Mouse (Mus musculus) CH12.LX (cell line): ENCODE data around the gene Ttc22. TPM values are rescaled to one million over a fixed set of nuclear protein-coding genes. Genes with fewer than 3 reads are reported as not detected.

ENCODE experiments used
- DNase-seq: peaks from one replicate; pipeline ENCODE4 v3.0.0-alpha.2; 2013; ENCODE audit errors: extremely low read depth
- H3K27ac ChIP-seq: 2 replicates; pipeline ENCODE4 v1.5.1; 2012; ENCODE audit warnings: low read depth, mild to moderate bottlenecking, control low read depth, moderate library complexity; ENCODE audit not compliant: insufficient read depth
- H3K27me3 ChIP-seq: replicated peaks from 2 replicates; pipeline ENCODE3; 2012; ENCODE audit warnings: inconsistent platforms
- H3K36me3 ChIP-seq, 2 experiments: replicated peaks in 1 of 2; 2 replicates each; pipeline versions ENCODE3 to v1.6.1; 2012; ENCODE audit warnings: inconsistent platforms in 1 of 2, low read length in 1 of 2, mild to moderate bottlenecking in 1 of 2, mixed read lengths in 1 of 2, moderate library complexity in 1 of 2; ENCODE audit not compliant: control insufficient read depth in 1 of 2, insufficient read depth in 1 of 2
- H3K4me1 ChIP-seq, 2 experiments: 2 replicates each; pipeline ENCODE4 v1.6.1; 2012; ENCODE audit warnings: inconsistent platforms in 1 of 2, moderate library complexity in 1 of 2; ENCODE audit not compliant: insufficient read depth in 2 of 2, control insufficient read depth in 1 of 2
- H3K4me2 ChIP-seq: 2 replicates; pipeline ENCODE4 v1.6.1; 2012; ENCODE audit warnings: low read depth, mild to moderate bottlenecking, control low read depth; ENCODE audit not compliant: poor library complexity, insufficient read depth, severe bottlenecking
- H3K4me3 ChIP-seq, 3 experiments: fragments of 150-350 bp in 1 of 3; sonication (generic) in 1 of 3; replicated peaks in 1 of 3; 2 replicates each; pipeline versions ENCODE3 to v1.5.1; 2011 to 2012; ENCODE audit warnings: low read depth in 2 of 3, low read length in 2 of 3, mild to moderate bottlenecking in 2 of 3, moderate library complexity in 2 of 3, control low read depth in 1 of 3, improper control_type of control experiment in 1 of 3, inconsistent platforms in 1 of 3, mixed read lengths in 1 of 3; ENCODE audit not compliant: poor library complexity in 1 of 3
- H3K79me2 ChIP-seq: replicated peaks from 2 replicates; pipeline ENCODE4 v1.6.1; 2012; ENCODE audit warnings: mild to moderate bottlenecking, moderate library complexity; ENCODE audit not compliant: control insufficient read depth, poor library complexity, insufficient read depth, severe bottlenecking; ENCODE audit errors: extremely low read depth
- H3K9ac ChIP-seq: 2 replicates; pipeline ENCODE4 v1.6.1; 2012; ENCODE audit warnings: low read depth, mild to moderate bottlenecking, control low read depth, moderate library complexity; ENCODE audit not compliant: insufficient read depth
- H3K9me3 ChIP-seq: replicated peaks from 2 replicates; pipeline ENCODE3; 2012; ENCODE audit warnings: low read length, inconsistent platforms, mixed read lengths
- BHLHE40 ChIP-seq: IDR thresholded peaks from 2 replicates; pipeline ENCODE4 v1.6.1; 2011; ENCODE audit warnings: mild to moderate bottlenecking, low read depth, low read length, improper control_type of control experiment
- CHD2 ChIP-seq: IDR thresholded peaks from 2 replicates; pipeline ENCODE4 v1.6.1; 2011; ENCODE audit warnings: low read length, improper control_type of control experiment
- E2F4 ChIP-seq: IDR thresholded peaks from 2 replicates; pipeline ENCODE4 v1.6.1; 2011; ENCODE audit warnings: low read depth, low read length, improper control_type of control experiment; ENCODE audit not compliant: insufficient replicate concordance
- ELF1 ChIP-seq: IDR thresholded peaks from 2 replicates; pipeline ENCODE4 v1.6.1; 2014; ENCODE audit warnings: low read depth, mild to moderate bottlenecking, inconsistent platforms, low read length, improper control_type of control experiment
- ETS1 ChIP-seq: conservative IDR thresholded peaks from 2 replicates; pipeline ENCODE4 v1.6.1; 2012; ENCODE audit warnings: low read depth, mild to moderate bottlenecking, inconsistent platforms, low read length, improper control_type of control experiment, moderate library complexity
- GABPA ChIP-seq: IDR thresholded peaks from 2 replicates; pipeline ENCODE4 v1.6.1; 2012; ENCODE audit warnings: low read depth, low read length, improper control_type of control experiment, inconsistent platforms; ENCODE audit not compliant: insufficient replicate concordance
- IRF4 ChIP-seq: IDR thresholded peaks from 2 replicates; pipeline ENCODE4 v1.6.1; 2014; ENCODE audit warnings: low read depth, mild to moderate bottlenecking, inconsistent platforms, low read length, improper control_type of control experiment
- JUND ChIP-seq: conservative IDR thresholded peaks from 2 replicates; pipeline ENCODE4 v1.6.1; 2011; ENCODE audit warnings: low read depth, low read length, improper control_type of control experiment
- MAFK ChIP-seq: IDR thresholded peaks from 2 replicates; pipeline ENCODE4 v1.6.1; 2011; ENCODE audit warnings: low read length, improper control_type of control experiment; ENCODE audit not compliant: insufficient replicate concordance
- MAX ChIP-seq: IDR thresholded peaks from 2 replicates; pipeline ENCODE4 v1.6.1; 2011; ENCODE audit warnings: low read length, improper control_type of control experiment
- MAZ ChIP-seq: IDR thresholded peaks from 2 replicates; pipeline ENCODE4 v1.6.1; 2012; ENCODE audit warnings: low read depth, mild to moderate bottlenecking, inconsistent platforms, low read length, improper control_type of control experiment, moderate library complexity
- MXI1 ChIP-seq: IDR thresholded peaks from 2 replicates; pipeline ENCODE4 v1.6.1; 2011; ENCODE audit warnings: mild to moderate bottlenecking, low read depth, low read length, improper control_type of control experiment
- MYC ChIP-seq: IDR thresholded peaks from 2 replicates; pipeline ENCODE4 v1.6.1; 2011; ENCODE audit warnings: low read depth, mild to moderate bottlenecking, improper control_type of control experiment, low read length
- NELFE ChIP-seq: IDR thresholded peaks from 2 replicates; pipeline ENCODE4 v1.6.1; 2011; ENCODE audit warnings: low read depth, low read length, improper control_type of control experiment
- NRF1 ChIP-seq: IDR thresholded peaks from 2 replicates; pipeline ENCODE4 v1.6.1; 2014; ENCODE audit warnings: low read depth, mild to moderate bottlenecking, inconsistent platforms, low read length, improper control_type of control experiment, moderate library complexity
- POLR2AphosphoS2 ChIP-seq: IDR thresholded peaks from 2 replicates; pipeline ENCODE4 v1.6.1; 2011; ENCODE audit warnings: low read depth, low read length, improper control_type of control experiment
- SIN3A ChIP-seq: IDR thresholded peaks from 2 replicates; pipeline ENCODE4 v1.6.1; 2012; ENCODE audit warnings: low read length, improper control_type of control experiment, inconsistent platforms
- SMC3 ChIP-seq: IDR thresholded peaks from 2 replicates; pipeline ENCODE4 v1.6.1; 2011; ENCODE audit warnings: low read depth, low read length, improper control_type of control experiment
- TBP ChIP-seq: conservative IDR thresholded peaks from 2 replicates; pipeline ENCODE4 v1.6.1; 2011; ENCODE audit warnings: low read depth, low read length, improper control_type of control experiment
- TCF12 ChIP-seq: IDR thresholded peaks from 2 replicates; pipeline ENCODE4 v1.6.1; 2014; ENCODE audit warnings: low read depth, mild to moderate bottlenecking, inconsistent platforms, low read length, improper control_type of control experiment
- USF1 ChIP-seq: IDR thresholded peaks from 2 replicates; pipeline ENCODE4 v1.6.1; 2014; ENCODE audit warnings: low read depth, mild to moderate bottlenecking, inconsistent platforms, low read length, improper control_type of control experiment
- USF2 ChIP-seq: conservative IDR thresholded peaks from 2 replicates; pipeline ENCODE4 v1.6.1; 2011; ENCODE audit warnings: low read depth, low read length, improper control_type of control experiment
- ZC3H11A ChIP-seq: IDR thresholded peaks from 2 replicates; pipeline ENCODE4 v1.6.1; 2012; ENCODE audit warnings: low read depth, mild to moderate bottlenecking, inconsistent platforms, low read length, improper control_type of control experiment
- ZKSCAN1 ChIP-seq: IDR thresholded peaks from 2 replicates; pipeline ENCODE4 v1.6.1; 2012; ENCODE audit warnings: low read depth, inconsistent platforms, low read length, improper control_type of control experiment, borderline replicate concordance
- ZMIZ1 ChIP-seq: IDR thresholded peaks from 2 replicates; pipeline ENCODE4 v1.6.1; 2012; ENCODE audit warnings: low read depth, mild to moderate bottlenecking, inconsistent platforms, low read length, improper control_type of control experiment
- dilution Hi-C: fragments of 300-500 bp; cut with MboI; formaldehyde crosslinking; loops from 2 replicates; pipeline ENCODE4 v1.14.3; 2020; ENCODE audit warnings: low sequenced_read_pairs; ENCODE audit not compliant: extremely low pct_unique_long_range_greater_than_20kb, extremely low pct_ligation_motif_present
- in situ Hi-C: fragments of 300-500 bp; cut with MboI; formaldehyde crosslinking; loops from 3 replicates; pipeline ENCODE4 v1.14.3; 2019; ENCODE audit warnings: low sequenced_read_pairs, low pct_ligation_motif_present, low pct_unique_long_range_greater_than_20kb, mixed read lengths
- polyA plus RNA-seq: library from polyadenylated mRNA; unstranded; fragments of >175 nt; gene quantifications from 2 replicates; pipeline ENCODE4 v1.2.1, GENCODE M21; 2012; ENCODE audit warnings: low read depth; ENCODE audit not compliant: insufficient read length
- total RNA-seq, 2 experiments: library from RNA; depleted of rRNA; stranded (reverse); fragments of 300-350 nt in 1 of 2; fragments of >200 nt in 1 of 2; gene quantifications; 2 replicates each; pipeline ENCODE4 v1.2.3; 2012 to 2014

The Ttc22 gene
- total RNA-seq (2012; rRNA removed) = not detected in 2 replicates
- not detected in 2 replicates for total RNA-seq (2014; rRNA removed)
- polyA plus RNA-seq = not detected in 2 replicates

DNA sequence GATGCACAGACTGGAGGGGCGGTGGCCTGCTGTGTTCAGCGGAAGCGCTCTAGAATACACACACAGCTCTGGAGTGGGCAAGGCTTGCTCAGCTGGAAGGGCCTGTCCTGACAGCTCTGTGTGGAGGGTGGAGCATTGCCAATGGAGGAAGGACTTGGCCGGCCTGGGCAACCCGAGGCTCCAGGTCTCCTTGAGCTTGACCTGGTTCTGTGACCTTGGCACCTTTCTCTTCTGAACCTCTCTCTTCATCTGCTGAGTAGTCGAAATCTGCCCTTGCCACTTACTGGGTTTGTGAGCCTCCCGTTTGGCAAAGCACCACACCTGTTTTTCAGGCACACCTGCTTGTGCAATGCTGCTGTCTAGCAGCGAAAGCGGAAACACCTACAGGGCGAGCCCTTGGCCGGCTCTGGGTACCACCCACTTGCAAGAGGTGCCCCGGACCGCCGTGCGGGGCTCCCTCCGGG is at the start of gene Ttc22:
TSS of gene Ttc22 (plus strand) at position 403 of the 464 bp plus-strand sequence.
- Histone ChIP-seq H3K9me3 (no peaks in the 10 kb centered on the region), H3K36me3 (no peaks in the 10 kb centered on the region), H3K4me3 (no peak within 1 kb of the TSS), H3K27ac (no peak within 1 kb of the TSS), H3K4me1 (peaks cover under 1 to 2% of the 10 kb centered on the region in 2 experiments; a peak in 1 of 4 replicates), H3K79me2 (no peaks in the 10 kb centered on the region), H3K9ac (no peak within 1 kb of the TSS), H3K4me2 (0 out of 2 replicates have a peak within 1 kb of the TSS, but pooled peaks have one; percentile 47), H3K27me3 (peaks cover 52% of the 10 kb centered on the region)
- TF ChIP-seq NRF1 = no peak
- no peak for TF ChIP-seq ZMIZ1
- no peak for TF ChIP-seq ZKSCAN1
- TF ChIP-seq USF2 = no peak
- no peak for TF ChIP-seq MAX
- TF ChIP-seq MXI1 = no peak
- TF ChIP-seq TBP = no peak
- no peak for TF ChIP-seq MYC
- TF ChIP-seq POLR2AphosphoS2 = no peak
- TF ChIP-seq E2F4 = no peak
- no peak for TF ChIP-seq ETS1
- TF ChIP-seq SIN3A = no peak
- TF ChIP-seq GABPA = no peak
- no peak for TF ChIP-seq ELF1
- TF ChIP-seq MAZ = no peak
- no peak for TF ChIP-seq MAFK
- TF ChIP-seq BHLHE40 = no peak
- in situ Hi-C loops = no loop called here
- dilution Hi-C loops = no loop called here
- DNase-seq = no peak

DNA sequence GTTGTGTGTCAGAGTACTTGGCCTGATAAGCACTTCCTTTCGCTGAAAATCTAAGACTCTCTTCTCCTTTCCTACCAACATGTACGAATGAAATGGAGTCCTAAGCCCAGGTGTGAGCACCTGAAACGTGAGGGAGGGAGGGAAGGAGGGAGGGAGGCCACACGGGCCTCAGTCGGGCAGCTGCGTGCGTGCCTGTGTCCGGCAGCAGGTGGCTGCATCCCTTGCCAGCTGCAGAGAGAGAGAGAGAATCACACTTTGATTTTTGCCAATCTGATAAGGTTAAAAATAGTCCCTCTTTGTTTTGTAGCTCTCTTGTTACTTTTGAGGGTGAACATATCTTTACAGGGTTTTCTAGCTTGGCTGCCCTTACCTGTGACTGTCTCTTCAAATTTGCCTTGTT is 47.2 kb upstream of the Ttc22 start:
- H3K4me1 ChIP-seq = no peaks in the 10 kb centered on the region
- no peak overlapping the region for H3K27ac ChIP-seq
- no peak overlapping the region for H3K4me2 ChIP-seq
- H3K9me3 ChIP-seq = no peaks in the 10 kb centered on the region
- no peak overlapping the region for H3K9ac ChIP-seq
- in situ Hi-C loops (no loop called here), dilution Hi-C loops (no loop called here)
- DNase-seq = no peak
- H3K27me3 ChIP-seq = no peaks in the 10 kb centered on the region
- peaks cover 58 to 98% of the 10 kb centered on the region in 2 experiments for H3K36me3 ChIP-seq
- TF ChIP-seq TCF12 (no peak), JUND (no peak), MXI1 (no peak), SIN3A (no peak), BHLHE40 (no peak), USF1 (no peak), ZC3H11A (no peak), NELFE (no peak), ETS1 (no peak), IRF4 (no peak), SMC3 (no peak), CHD2 (no peak), POLR2AphosphoS2 (no peak), NRF1 (no peak)
- TF ChIP-seq, all 38 proteins: peak for 0
- Histone ChIP-seq H3K79me2 (no peaks in the 10 kb centered on the region; the same call in 1 of the 2 replicates), H3K4me3 (no peak overlapping the region)
